Mouse (Mus musculus) heart, postnatal 0 days (tissue): ENCODE results near the gene Cdkn2aip. TPM values are rescaled to one million over a fixed set of nuclear protein-coding genes. Genes with fewer than 3 reads are reported as not detected.

ENCODE experiments used
- ATAC-seq: fragments of 200-750 bp; cut with Nextera tagmentation; 2 replicates; pipeline ENCODE4 v1.8.0; 2017; ENCODE audit warnings: low read depth, moderate number of reproducible peaks, moderate library complexity; ENCODE audit not compliant: insufficient read depth
- DNase-seq: peaks from one replicate; pipeline ENCODE4 v3.0.0-alpha.2; 2016; ENCODE audit warnings: low spot score
- H3K27ac ChIP-seq: fragments of 300-500 bp; sonication (generic); 2 replicates; pipeline ENCODE4 v1.5.1; 2014; ENCODE audit warnings: low read depth, mild to moderate bottlenecking
- H3K27me3 ChIP-seq: fragments of 300-500 bp; sonication (generic); 2 replicates; pipeline ENCODE4 v1.6.1; 2014; ENCODE audit warnings: low read length, mixed read lengths; ENCODE audit not compliant: control insufficient read depth, insufficient read depth
- H3K36me3 ChIP-seq: fragments of 300-500 bp; sonication (generic); replicated peaks from 2 replicates; pipeline ENCODE4 v1.6.1; 2014; ENCODE audit warnings: low read length, mixed read lengths; ENCODE audit not compliant: control insufficient read depth, insufficient read depth
- H3K4me1 ChIP-seq: fragments of 300-500 bp; sonication (generic); 2 replicates; pipeline ENCODE4 v1.6.1; 2014; ENCODE audit warnings: antibody characterized with exemption; ENCODE audit not compliant: control insufficient read depth, insufficient read depth
- H3K4me2 ChIP-seq: fragments of 300-500 bp; sonication (generic); 2 replicates; pipeline ENCODE4 v1.6.1; 2014; ENCODE audit warnings: low read depth, mild to moderate bottlenecking, low read length, moderate library complexity
- H3K4me3 ChIP-seq: fragments of 300-500 bp; sonication (generic); 2 replicates; pipeline ENCODE4 v1.5.1; 2014; ENCODE audit warnings: low read depth, low read length
- H3K9ac ChIP-seq: fragments of 300-500 bp; sonication (generic); replicated peaks from 2 replicates; pipeline ENCODE4 v1.6.1; 2014; ENCODE audit warnings: low read depth, low read length, mixed read lengths
- H3K9me3 ChIP-seq: fragments of 300-500 bp; sonication (generic); replicated peaks from 2 replicates; pipeline ENCODE4 v1.6.1; 2016; ENCODE audit warnings: low read length; ENCODE audit not compliant: control insufficient read depth
- CTCF ChIP-seq: IDR thresholded peaks from 2 replicates; pipeline ENCODE4 v1.5.1; 2016; ENCODE audit warnings: antibody characterized with exemption, control low read depth, low read depth
- EP300 ChIP-seq: IDR thresholded peaks from 2 replicates; pipeline ENCODE4 v1.6.1; 2016; ENCODE audit warnings: antibody characterized with exemption, low read depth
- WGBS: fragments of 180-500 bp; shearing (Covaris S2); extraction: QIAGEN DNeasy Blood & Tissue Kit; methylation state at CpG from one replicate; pipeline ENCODE4 v1.1.7; 2014; 5-methylcytosine and 5-hydroxymethylcytosine counted together
- polyA plus RNA-seq: library from polyadenylated mRNA; unstranded; fragments of >200 nt; fragmentation: Nextera tagmentation; extraction: Ambion mirVana; gene quantifications from 2 replicates; pipeline ENCODE4 v1.2.1, GENCODE M21; 2015
- total RNA-seq: library from RNA; depleted of rRNA; stranded (reverse); fragments of >200 nt; gene quantifications from 2 replicates; pipeline ENCODE4 v1.2.3, GENCODE M21; 2014; ENCODE audit warnings: low replicate concordance

The Cdkn2aip gene
- total and polyA plus RNA-seq, 2 experiments from 2014 or later = 4.0 to 11.2 TPM

GRCm38 (mm10) chr8:47718641-47719040, 4.9 kb upstream of the Cdkn2aip start:
- TF ChIP-seq CTCF = no peak
- TF ChIP-seq EP300 = no peak
- Histone ChIP-seq H3K4me1 (no peaks in the 10 kb centered on the region; the same call in 1 of the 2 replicates), H3K4me3 (no peak overlapping the region), H3K27me3 (no peaks in the 10 kb centered on the region), H3K4me2 (peak overlapping the region; percentile 22; the same call in 1 of the 2 replicates), H3K36me3 (no peaks in the 10 kb centered on the region), H3K9me3 (no peaks in the 10 kb centered on the region), H3K27ac (no peak overlapping the region), H3K9ac (no peak overlapping the region)
- 13% methylated on average over 11 of the region's 11 CpGs for WGBS
- DNase-seq (peak; percentile 43), ATAC-seq (no peak)

- peak; percentile 35 for DNase-seq
Measured at GRCm38 (mm10) chr8:47713171-47713663, 515 bp downstream of the Cdkn2aip start.

GRCm38 (mm10) chr8:47708106-47708505, 5.6 kb downstream of the Cdkn2aip start:
- H3K27me3 ChIP-seq = no peaks in the 10 kb centered on the region
- 83% methylated on average over 5 of the region's 5 CpGs for WGBS
- ATAC-seq (no peak), DNase-seq (no peak)
- no peak overlapping the region for H3K4me2 ChIP-seq
- no peak overlapping the region for H3K4me3 ChIP-seq
- TF ChIP-seq EP300 = no peak
- TF ChIP-seq CTCF = no peak
- peaks cover 37% of the 10 kb centered on the region for H3K36me3 ChIP-seq
- H3K27ac ChIP-seq = no peak overlapping the region
- H3K9ac ChIP-seq = no peak overlapping the region
- no peaks in the 10 kb centered on the region for H3K4me1 ChIP-seq
- no peaks in the 10 kb centered on the region for H3K9me3 ChIP-seq

More at GRCm38 (mm10) chr8:47713171-47713663, 515 bp downstream of the Cdkn2aip start:
- 0% methylated on average over 40 of the region's 44 CpGs for WGBS
- H3K4me3 ChIP-seq = peak overlapping the region; percentile 69
- H3K9ac ChIP-seq = peak overlapping the region; percentile 74
- H3K27ac ChIP-seq = peak overlapping the region; percentile 96
- H3K9me3 ChIP-seq = no peaks in the 10 kb centered on the region
- peak overlapping the region; percentile 77 for H3K4me2 ChIP-seq
- TF ChIP-seq EP300 = no peak
- TF ChIP-seq CTCF = peak; percentile 8; the same call in 1 of the 2 replicates
- ATAC-seq = peak; percentile 33
- H3K27me3 ChIP-seq = no peaks in the 10 kb centered on the region
- H3K36me3 ChIP-seq = peaks cover 23% of the 10 kb centered on the region
- no peaks in the 10 kb centered on the region; the same call in 1 of the 2 replicates for H3K4me1 ChIP-seq

GRCm38 (mm10) chr8:47706746-47707145, 7.0 kb downstream of the Cdkn2aip start:
- Histone ChIP-seq H3K36me3 (peaks cover 32% of the 10 kb centered on the region), H3K9ac (no peak overlapping the region), H3K4me3 (no peak overlapping the region), H3K4me1 (no peaks in the 10 kb centered on the region), H3K4me2 (no peak overlapping the region), H3K27me3 (no peaks in the 10 kb centered on the region), H3K27ac (no peak overlapping the region), H3K9me3 (no peaks in the 10 kb centered on the region)
- ATAC-seq (no peak), DNase-seq (no peak)
- WGBS = 86% methylated on average over 8 of the region's 8 CpGs
- TF ChIP-seq CTCF = no peak
- TF ChIP-seq EP300 = no peak

- ATAC-seq (no peak), DNase-seq (no peak)
- H3K9ac ChIP-seq = no peak overlapping the region
- TF ChIP-seq EP300 = no peak
- H3K4me3 ChIP-seq = no peak overlapping the region
- 0 out of 2 replicates have a peak, but pooled peaks cover 6% of the 10 kb centered on the region for H3K36me3 ChIP-seq
- H3K27me3 ChIP-seq = no peaks in the 10 kb centered on the region
- H3K27ac ChIP-seq = no peak overlapping the region
- no peaks in the 10 kb centered on the region for H3K9me3 ChIP-seq
- H3K4me2 ChIP-seq = no peak overlapping the region
- 37% methylated on average over 1 of the region's 1 CpGs for WGBS
- H3K4me1 ChIP-seq = no peaks in the 10 kb centered on the region
Measured at GRCm38 (mm10) chr8:47702333-47702732, 11.4 kb downstream of the Cdkn2aip start.

GRCm38 (mm10) chr8:47697696-47698095, 16.0 kb downstream of the Cdkn2aip start:
- Histone ChIP-seq H3K27me3 (no peaks in the 10 kb centered on the region), H3K4me2 (no peak overlapping the region), H3K36me3 (no peaks in the 10 kb centered on the region), H3K4me1 (no peaks in the 10 kb centered on the region), H3K9ac (no peak overlapping the region), H3K4me3 (no peak overlapping the region), H3K27ac (no peak overlapping the region), H3K9me3 (no peaks in the 10 kb centered on the region)
- TF ChIP-seq CTCF = no peak
- no peak for TF ChIP-seq EP300
- 68% methylated on average over 1 of the region's 1 CpGs for WGBS
- DNase-seq (no peak), ATAC-seq (no peak)
